Mouse (Mus musculus): Measurements from ENCODE around the gene Lrp8.

Gene Lrp8

GRCm38 (mm10) chr4:107802185-107802449, at the start of gene Lrp8:
Gene Lrp8 (plus strand): TSS chr4:107802261.
- no peak for DNase-seq (ENCODE audit: low read depth in 1 of 2, low spot score in 2 of 2)

GRCm38 (mm10) chr4:107756222-107756621, 45.8 kb upstream of the Lrp8 start:
- DNase-seq (ENCODE audit: low read depth in 1 of 2, low spot score in 2 of 2) = no peak

- no peak for DNase-seq (ENCODE audit: low read depth in 1 of 2, low spot score in 2 of 2)
Observed at GRCm38 (mm10) chr4:107757487-107758470, 44.3 kb upstream of the Lrp8 start.

- DNase-seq (ENCODE audit: low read depth in 1 of 2, low spot score in 2 of 2) = peak in 1 of 2 experiments; percentile 9
Observed at GRCm38 (mm10) chr4:107758938-107759337, 43.1 kb upstream of the Lrp8 start.

- DNase-seq (ENCODE audit: low read depth in 1 of 2, low spot score in 2 of 2) = no peak
Observed at GRCm38 (mm10) chr4:107763001-107763400, 39.1 kb upstream of the Lrp8 start.

- no peak for DNase-seq (ENCODE audit: low read depth in 1 of 2, low spot score in 2 of 2)
Observed at GRCm38 (mm10) chr4:107763598-107763997, 38.5 kb upstream of the Lrp8 start.

- no peak for DNase-seq (ENCODE audit: low read depth in 1 of 2, low spot score in 2 of 2)
Observed at GRCm38 (mm10) chr4:107765196-107765813, 36.8 kb upstream of the Lrp8 start.

GRCm38 (mm10) chr4:107766182-107766581, 35.9 kb upstream of the Lrp8 start:
- no peak for DNase-seq (ENCODE audit: low read depth in 1 of 2, low spot score in 2 of 2)

- no peak for DNase-seq (ENCODE audit: low read depth in 1 of 2, low spot score in 2 of 2)
Observed at GRCm38 (mm10) chr4:107772122-107772825, 29.8 kb upstream of the Lrp8 start.

- DNase-seq (ENCODE audit: low read depth in 1 of 2, low spot score in 2 of 2) = no peak
Observed at GRCm38 (mm10) chr4:107774868-107775267, 27.2 kb upstream of the Lrp8 start.

- DNase-seq (ENCODE audit: low read depth in 1 of 2, low spot score in 2 of 2) = no peak
Observed at GRCm38 (mm10) chr4:107775672-107776071, 26.4 kb upstream of the Lrp8 start.

GRCm38 (mm10) chr4:107776990-107777673, 24.9 kb upstream of the Lrp8 start:
- peak; percentile 41 to 63 for DNase-seq (ENCODE audit: low read depth in 1 of 2, low spot score in 2 of 2)

GRCm38 (mm10) chr4:107783541-107783940, 18.5 kb upstream of the Lrp8 start:
- DNase-seq (ENCODE audit: low read depth in 1 of 2, low spot score in 2 of 2) = no peak

- no peak for DNase-seq (ENCODE audit: low read depth in 1 of 2, low spot score in 2 of 2)
Observed at GRCm38 (mm10) chr4:107788841-107789240, 13.2 kb upstream of the Lrp8 start.

GRCm38 (mm10) chr4:107800801-107801200, 1.3 kb upstream of the Lrp8 start:
- no peak for DNase-seq (ENCODE audit: low read depth in 1 of 2, low spot score in 2 of 2)

- peak in 1 of 2 experiments; percentile 14 for DNase-seq (ENCODE audit: low read depth in 1 of 2, low spot score in 2 of 2)
Observed at GRCm38 (mm10) chr4:107801366-107802184, 486 bp upstream of the Lrp8 start.

- no peak for DNase-seq (ENCODE audit: low read depth in 1 of 2, low spot score in 2 of 2)
Observed at GRCm38 (mm10) chr4:107802450-107803331, 630 bp downstream of the Lrp8 start.

- peak; percentile 68 to 79 for DNase-seq (ENCODE audit: low read depth in 1 of 2, low spot score in 2 of 2)
Observed at GRCm38 (mm10) chr4:107803351-107804106, 1.5 kb downstream of the Lrp8 start.

GRCm38 (mm10) chr4:107805491-107805890, 3.4 kb downstream of the Lrp8 start:
- DNase-seq (ENCODE audit: low read depth in 1 of 2, low spot score in 2 of 2) = no peak

Measured in monocyte, adult 2 months (primary cell).